Mouse (Mus musculus): ENCODE measurements at regions not wholly inside any gene's neighbourhood (a gene's known extent, or its start where the extent isn't known, plus 50 kb on each side); places are given as distances from the start of the nearest gene placed in this dataset.
A peak's percentile ranks its signal among the peaks of the same experiment; 100 is the strongest.

DNA sequence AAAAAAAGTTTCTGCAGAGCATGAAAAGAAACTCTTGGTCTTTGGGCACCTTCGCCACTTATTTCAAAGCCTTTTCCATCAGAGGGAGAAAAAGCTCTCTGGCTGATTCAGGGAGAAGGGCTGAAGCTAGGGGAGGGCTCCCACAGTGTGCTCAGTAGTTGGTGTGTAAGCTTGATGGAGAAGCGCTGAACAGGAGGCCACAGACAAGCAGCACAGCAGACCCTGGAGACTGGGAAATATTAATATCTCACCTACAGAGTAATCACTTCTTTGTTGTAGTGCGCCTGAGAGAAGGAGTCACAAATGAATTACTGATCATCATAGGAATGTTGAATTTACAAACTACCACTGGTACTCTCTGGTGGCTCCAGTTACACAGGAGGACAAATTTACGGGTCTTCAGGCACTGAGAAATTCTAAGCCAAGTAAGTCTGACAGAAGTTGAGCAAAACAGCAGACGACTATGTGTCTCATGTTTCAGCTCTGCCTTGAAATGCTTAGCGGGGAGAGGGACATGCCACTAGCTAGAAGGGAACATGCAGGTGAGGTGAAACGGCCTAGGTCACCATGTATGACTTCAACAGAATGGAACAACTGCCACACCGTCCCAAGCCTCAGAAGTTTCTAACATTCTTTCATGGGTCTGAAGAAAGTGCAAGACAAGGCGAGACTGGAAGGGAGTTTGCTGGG lies 350.9 kb upstream of the Map3k7 start:
- DNase-seq (ENCODE audit: low read depth, low spot score): no peak

DNA sequence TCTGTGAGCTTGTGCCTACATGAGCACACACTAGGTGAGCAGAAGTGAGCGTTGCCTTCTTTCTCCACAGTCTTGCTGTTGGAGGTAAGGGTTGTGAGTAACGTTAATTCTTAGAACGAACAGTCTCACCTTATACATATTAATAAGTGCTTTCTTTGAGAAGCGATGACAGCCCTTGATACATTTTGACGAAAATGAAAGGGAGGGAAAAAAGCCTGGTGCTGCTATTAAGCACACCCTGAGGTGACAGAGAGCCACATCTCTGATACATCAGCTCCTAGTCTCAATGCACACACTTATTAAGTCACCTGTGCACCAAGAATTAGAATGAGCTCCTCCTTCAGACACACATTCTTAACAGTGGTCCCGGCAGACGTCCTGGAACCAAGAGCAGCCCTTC lies 346.3 kb upstream of the Map3k7 start:
- no peak for DNase-seq (ENCODE audit: low read depth, low spot score)

DNA sequence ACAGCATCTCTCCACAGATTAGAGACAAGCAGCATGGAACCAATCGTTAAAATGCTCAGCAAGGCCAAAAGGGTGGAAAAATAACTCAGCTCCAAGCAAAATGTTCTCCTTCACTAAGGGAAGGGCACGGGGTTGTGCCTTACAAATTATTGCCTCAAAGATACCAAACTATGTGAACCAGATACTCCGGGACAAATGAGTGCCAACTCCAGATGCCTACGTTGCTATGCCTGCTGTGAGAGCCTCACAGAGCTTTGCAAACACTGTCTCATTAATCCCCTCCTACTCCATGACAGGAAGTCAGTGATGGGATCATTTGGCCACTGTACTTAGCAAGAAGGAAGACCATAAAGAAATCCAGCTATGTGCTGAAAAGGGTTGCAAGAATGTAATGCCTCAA lies 345.9 kb upstream of the Map3k7 start:
- DNase-seq (ENCODE audit: low read depth, low spot score): no peak

DNA sequence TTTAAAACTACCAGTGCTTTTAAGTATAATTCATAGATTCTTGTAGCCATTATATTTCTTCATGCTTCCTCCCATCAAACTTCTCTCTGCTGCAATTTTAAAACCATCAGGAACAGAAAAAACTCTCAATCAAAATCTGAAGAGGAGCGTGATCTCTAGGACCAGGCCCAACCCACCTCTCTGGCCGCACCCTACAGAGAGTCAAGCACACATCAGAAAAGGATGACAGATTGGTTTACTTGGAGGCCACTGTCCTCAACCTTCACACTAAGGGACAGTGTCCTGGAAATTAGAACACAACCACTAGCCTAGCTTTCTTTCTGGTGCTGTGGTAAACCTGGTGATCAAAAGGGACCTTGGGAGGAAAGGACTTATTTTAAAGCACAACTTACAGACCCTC lies 342.7 kb upstream of the Map3k7 start:
- no peak for DNase-seq (ENCODE audit: low read depth, low spot score)

DNA sequence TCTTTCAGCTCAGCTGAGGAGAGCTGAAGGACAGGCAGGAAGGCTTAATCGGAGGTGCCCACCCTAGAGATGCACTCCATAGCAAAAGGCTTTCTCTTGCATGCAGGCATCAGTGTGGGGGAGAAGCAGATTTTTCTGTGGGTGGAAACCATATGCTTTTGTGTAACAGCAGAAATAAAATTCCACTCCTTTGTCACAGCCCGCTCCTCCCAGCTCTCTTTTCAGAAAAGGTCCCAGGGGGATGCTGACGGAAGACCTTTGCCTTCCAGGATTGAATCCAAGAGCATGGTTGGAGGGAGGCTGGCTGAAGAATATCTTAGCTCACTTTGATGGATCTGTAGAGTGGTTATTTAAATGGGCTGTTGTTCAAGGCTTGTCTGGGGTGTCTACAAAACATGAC lies 336.8 kb upstream of the Map3k7 start:
- DNase-seq (ENCODE audit: low read depth, low spot score): peak; percentile 69

DNA sequence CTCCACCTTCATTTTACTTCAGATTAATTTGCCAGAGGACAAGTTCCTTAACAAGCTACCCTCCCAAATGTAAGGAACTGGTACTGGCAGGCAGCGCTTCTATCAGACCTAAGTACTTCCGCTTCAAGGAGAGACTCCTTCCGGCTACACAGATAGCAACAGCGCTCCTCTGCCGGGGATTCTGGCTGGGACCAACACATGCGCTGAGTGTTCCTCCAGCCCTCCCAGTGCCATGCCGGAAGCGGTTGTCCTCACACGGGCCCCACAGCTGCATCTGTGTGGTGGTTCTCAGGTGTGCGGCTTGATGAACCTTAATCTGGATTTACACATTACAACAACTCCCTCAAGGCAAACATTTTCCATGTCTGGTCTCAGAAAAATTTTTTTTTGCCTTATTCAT lies 336.1 kb upstream of the Map3k7 start:
- DNase-seq (ENCODE audit: low read depth, low spot score): peak; percentile 36

DNA sequence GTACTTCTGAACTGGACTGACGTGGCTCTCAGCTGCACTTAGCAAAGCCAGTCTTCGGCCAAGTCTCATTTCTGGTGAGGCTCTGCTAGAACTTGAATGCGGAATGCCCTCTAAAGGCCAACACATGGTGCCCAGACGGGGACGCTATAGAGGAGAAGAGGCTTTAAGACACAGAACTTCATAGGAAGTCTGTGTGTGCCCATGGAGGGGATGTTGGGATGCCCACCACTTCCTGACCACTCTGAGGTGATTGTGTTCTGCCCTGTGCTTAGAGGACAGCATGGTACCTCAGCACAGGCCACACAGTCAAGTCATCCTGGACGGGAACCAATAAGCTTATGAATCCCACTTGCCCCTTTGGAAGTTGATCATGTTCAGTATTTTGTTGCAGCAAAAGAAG lies 325.3 kb upstream of the Map3k7 start:
- no peak for DNase-seq (ENCODE audit: low read depth, low spot score)

DNA sequence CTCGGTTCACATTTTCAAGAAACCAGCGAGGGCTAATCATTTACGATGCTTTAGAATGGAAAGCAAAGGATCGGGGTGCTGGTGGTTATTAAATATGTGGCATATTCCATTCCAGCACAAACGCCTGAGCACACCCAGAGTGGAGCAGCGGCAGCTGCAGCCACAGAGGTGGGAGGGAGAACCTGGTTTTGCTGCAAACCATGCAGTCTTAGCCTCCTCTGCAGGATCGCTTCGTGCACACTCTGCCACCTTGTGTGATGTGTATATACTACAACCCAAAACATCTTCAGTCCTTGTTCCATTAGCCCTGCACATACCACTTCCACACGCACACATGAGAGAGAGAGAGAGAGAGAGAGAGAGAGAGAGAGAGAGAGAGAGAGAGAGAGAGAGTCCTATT lies 321.7 kb upstream of the Map3k7 start:
- DNase-seq (ENCODE audit: low read depth, low spot score): peak; percentile 88

DNA sequence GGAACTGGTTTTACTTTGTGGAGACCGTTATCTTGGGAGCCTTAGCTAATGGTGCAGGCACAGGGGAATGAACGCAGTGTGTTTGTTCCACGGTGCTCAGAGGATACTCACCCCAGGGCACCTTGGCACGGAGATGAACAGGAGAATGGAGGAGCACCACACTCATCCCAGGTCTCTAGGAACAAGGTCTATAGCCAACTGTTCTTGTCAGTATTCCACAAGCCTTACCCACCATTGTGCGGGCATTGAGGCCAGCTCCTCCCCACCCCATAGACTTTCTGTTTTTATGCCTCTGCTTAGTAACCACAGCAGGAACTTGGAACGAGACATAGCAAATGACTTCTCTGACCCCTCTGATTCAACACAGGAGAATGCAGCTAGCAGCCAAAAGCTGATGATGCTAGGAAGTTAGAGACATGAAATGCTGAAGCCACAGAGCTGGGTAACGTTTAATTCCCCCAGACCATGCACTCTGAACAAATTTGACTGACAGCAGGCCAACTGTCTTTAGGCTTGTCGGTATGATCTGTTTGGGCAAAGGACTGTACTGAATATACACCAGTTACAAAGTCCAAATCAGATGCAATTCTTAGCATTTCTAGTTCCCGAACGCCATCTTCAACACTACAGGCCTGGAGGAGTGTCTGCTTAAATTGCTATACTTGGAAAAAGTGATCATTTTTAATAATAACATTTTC lies 321.2 kb upstream of the Map3k7 start:
- DNase-seq (ENCODE audit: low read depth, low spot score): no peak

DNA sequence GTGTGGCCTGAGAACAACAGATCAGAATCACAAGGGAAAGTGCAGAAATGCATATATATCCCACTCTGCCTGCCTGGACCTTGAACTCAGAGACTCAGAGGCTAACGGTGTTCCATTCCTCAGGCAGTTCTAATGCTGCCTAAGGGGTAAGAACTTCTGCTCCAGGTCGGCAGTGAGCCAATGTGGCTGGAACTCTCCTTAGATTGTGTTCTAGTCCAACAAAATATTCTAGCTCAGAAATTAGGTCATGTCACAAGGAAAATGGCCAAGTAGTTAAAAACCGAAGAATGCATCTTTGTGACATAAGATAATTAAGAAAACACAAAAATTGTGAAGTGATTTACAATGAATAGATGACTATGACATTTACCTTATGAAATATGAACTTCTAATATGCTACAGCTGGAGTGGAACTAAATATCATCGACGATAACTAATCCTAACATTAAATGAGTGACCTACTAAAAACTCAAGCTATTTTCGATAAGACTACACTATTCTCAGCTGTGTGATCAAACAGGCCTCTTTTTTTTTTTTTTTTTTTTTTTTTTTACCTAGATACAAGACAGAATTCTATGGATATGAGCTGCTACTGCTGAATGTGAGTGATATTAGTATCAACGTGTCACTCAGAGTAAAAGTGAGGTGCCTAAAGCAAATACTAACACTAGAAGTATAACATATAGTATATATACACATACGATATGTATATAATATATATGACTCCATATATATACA lies 315.1 kb upstream of the Map3k7 start:
- DNase-seq (ENCODE audit: low read depth, low spot score): no peak

DNA sequence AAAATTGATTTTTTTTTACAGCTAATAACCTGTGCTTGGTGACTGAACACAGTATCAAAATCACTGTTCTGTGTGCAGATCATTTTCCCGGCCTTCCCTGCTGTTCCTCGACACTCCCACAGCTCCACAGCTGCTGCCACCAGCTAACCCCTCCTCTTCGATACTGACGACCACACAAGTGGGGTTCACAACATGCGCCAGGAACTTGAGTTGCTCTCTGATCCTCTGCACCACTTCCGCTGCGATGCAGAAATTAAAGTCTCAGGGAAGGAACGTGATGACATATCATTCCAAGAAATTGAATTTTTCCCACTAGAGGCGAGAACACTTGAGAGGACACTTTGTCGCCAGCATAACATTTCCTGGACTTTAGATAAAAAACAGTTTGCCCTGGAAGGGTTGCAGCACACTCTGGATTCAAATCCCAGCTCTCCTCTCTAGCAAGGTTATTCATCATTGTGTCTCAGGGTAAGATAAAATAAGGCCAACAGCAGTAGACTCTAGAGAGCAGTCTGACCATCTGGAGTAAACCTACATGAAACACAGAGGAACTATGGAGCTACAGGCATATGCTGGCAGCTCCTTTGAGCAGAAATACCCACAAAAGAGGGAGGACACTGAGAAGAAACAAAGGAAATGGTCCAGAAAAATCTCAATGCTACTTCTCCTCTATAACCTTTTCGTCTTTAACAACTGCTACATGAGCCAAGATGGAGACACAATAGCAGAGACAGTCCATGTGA lies 308.4 kb upstream of the Map3k7 start:
- peak; percentile 14 for DNase-seq (ENCODE audit: low read depth, low spot score)

DNA sequence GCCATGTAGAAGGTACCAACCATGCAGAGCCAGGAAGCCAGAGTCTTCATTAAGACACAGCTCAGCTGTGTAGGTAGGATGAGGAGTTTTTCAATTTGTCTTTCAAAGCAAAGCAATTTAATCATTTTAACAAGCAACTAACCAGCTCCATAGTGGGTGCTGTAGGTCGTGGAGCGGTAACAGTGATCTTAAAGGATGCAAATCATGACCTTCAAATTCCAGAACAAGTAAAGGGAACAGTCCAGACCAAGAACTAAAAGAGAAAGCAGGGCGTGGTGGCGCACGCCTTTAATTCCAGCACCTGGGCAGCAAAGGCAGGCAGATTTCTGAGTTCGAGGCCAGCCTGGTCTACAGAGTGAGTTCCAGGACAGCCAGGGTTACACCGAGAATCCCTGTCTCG lies 307.8 kb upstream of the Map3k7 start:
- no peak for DNase-seq (ENCODE audit: low read depth, low spot score)

DNA sequence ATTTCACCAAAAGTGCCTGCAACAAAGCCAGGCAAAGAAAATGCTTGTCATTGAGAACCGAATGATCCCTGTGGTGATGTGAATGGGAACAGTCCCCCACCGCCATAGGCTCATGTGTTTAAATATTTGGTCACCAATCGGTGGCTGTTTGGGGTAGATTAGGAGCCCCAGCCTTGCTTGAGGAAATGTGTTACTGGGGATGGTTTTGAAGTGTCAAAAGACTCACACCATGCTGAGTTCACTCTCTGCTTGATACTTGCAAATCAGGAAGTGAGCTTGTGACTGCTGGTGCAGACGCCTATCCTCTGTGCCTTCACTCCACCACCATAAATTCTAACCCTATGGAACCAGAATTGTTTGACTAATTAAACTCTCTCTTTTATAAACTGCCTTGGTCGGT lies 305.1 kb upstream of the Map3k7 start:
- no peak for DNase-seq (ENCODE audit: low read depth, low spot score)

DNA sequence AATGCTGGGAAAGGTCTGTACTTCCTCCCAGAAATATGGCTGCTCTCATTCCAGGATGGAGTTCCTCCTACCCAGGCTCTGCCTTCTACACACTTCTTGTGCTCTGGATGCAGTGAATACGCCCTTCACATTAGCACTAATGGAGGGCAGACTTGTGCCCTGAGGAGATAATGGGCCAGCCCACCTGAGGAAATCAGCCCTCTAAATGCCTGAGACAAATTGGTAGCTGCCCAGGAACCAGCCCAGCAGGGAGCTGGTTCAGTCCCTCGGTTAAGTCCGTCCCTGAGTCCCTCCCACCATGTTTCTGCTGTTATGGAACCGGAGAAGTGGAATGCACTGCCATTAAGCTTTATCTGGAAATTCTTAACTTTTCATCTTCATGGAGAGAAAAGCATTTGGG lies 303.0 kb upstream of the Map3k7 start:
- no peak for DNase-seq (ENCODE audit: low read depth, low spot score)

DNA sequence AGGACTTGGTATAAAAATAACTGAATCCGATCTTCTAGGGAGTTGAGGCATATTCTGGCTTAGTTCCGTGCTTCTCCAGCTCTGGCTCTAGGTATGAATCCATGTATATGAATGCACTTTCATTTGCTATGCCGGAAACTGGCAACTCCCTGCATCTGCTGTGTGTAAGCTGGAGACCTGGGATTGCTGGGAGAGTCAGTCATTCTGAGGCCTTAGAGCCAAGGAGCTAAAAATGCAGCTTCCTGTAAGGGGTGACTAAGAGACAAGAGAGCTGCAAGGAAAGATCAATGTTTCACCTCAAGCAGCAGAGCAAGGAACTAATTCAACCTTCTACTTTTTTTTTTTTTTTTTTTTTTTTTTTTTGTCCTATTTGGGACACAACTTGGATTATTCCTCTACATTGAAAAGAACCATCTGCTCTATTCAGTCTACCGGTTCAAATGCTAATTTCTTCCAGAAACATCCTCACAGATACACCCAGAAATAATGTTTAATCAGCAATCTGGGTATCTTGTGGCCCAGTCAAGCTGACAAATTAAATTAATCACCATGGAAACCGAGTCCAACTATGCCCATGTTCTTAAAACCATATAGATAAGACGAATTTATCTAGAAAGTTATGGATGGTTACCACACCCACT lies 292.2 kb upstream of the Map3k7 start:
- DNase-seq (ENCODE audit: low read depth, low spot score): peak; percentile 25

DNA sequence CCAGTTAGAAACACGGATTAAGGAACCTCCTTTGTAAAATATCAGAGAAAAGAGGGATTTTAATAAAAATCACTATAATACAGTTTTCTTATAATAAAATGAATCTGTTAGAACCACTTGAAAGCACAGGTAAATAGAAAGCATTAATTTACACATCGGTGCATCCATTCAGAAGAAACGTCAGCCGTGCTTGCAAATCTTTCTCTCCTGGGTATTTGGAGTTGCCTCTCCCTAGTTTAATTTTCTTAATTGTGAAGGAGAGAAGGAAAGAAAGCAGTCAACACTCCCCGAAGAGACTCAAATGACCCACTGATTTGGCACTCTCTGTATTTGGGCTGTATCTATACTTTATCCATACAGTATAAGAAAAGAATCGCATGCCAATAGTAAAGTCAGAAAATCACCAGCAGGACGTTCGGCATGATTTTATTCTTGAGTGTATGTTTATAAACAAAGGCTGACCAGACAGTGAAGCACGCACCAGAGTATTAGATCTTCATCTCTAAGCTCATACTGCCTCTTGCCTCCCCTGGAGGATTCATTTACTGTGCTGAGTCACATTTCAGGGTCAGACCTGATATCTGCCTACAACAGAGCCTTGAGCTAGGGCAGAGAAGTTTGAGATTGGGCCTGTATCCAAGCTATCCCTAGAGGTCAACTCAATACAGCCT lies 291.6 kb upstream of the Map3k7 start:
- no peak for DNase-seq (ENCODE audit: low read depth, low spot score)

DNA sequence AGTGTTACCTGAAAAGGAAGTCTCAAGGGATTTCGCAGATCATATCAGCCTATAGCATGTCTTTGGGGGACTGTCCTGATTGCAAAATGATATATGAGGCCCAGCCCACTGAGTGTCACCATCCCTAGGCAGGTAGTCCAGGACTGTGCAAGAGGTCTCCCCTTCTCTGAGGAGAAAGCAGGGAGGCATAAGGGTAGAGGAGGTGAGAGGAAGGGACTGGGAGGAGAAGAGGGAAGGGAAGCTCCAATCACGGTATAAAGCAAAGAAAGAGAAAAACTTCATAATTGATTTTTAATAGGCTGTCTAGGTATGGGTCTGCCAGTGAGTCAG lies 291.1 kb upstream of the Map3k7 start:
- no peak for DNase-seq (ENCODE audit: low read depth, low spot score)

DNA sequence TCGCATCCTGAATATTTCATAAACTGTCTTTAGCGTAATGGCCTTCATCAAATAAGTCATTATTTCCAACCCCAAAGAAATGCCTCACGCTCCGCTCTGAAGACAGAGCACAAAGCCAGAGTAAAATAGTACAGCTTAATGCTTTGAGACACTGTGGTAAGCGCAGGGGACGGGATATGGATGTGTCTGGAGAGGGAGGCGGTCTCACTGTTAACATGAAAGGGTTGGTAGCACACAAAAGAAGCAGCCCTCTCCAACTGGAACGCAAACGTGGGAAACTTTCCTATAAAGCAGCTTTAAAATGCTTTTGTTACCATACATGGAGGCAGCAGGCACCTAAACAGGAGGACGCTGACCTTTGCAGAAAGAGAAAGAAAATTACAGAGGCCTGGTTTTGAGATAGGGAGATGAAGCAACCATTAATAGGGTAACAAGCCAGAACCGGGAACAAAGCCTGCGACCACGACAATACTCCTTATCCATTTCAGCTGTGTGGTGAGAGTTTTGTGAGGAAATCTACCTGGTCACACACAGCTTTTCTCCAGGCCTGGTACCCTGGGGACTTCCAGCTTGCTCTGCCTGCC lies 284.8 kb upstream of the Map3k7 start:
- DNase-seq (ENCODE audit: low read depth, low spot score): no peak

DNA sequence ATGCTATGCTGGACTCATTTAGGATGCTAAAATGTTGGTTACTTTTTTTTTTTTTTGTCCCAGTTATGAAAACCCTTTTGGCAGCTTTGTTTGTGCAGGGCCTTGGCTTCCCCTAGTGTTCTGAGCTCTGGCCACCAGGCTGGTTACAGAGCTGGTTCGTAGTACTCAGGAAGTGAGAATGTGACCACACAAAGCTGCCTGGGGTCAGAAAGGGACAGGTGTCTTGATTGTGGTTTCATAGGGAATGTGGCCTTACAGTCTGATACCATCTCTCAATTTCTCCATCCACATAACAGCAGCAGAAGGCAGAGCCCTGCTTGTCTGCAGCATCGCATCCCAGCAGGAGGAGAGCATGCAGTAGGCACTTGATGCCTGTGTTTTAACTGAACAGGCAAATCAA lies 282.9 kb upstream of the Map3k7 start:
- no peak for DNase-seq (ENCODE audit: low read depth, low spot score)

DNA sequence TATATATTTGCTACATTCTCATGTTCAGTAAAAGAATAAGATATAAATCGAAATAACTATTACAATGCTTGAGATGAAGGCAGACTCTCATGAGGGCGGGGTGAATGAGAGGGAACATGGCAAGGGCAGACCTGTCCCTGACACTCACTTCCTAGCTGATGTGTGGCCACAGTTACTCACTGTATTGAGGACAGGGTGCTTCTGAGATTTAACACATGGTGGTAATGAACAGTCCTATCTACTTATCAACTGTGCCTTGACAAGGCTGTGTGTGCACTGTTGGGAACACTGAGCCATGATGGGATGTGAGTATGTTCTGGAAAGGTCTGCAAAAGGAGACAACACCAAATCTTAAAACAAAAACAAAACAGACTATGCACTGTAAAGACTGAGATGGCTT lies 274.8 kb upstream of the Map3k7 start:
- DNase-seq (ENCODE audit: low read depth, low spot score): no peak
